Comparison of ENCODE assay signal across 8 mouse cellular contexts in genomic region chr14:120397871-120398647, GRCm38 (mm10).
A peak's percentile ranks its signal among the peaks of the same experiment; 100 is the strongest.
DNase-seq lines count a peak whose midpoint lies in the region; ATAC-seq lines count a peak whose summit lies in the region.

No protein-coding gene starts in this region.

- ATAC-seq in embryonic facial prominence, embryonic 12.5 days (ENCODE audit: insufficient number of reproducible peaks, insufficient read depth, low FRiP score, low TSS enrichment) = peak; percentile 75
- ATAC-seq in limb, embryonic 11.5 days (ENCODE audit: insufficient number of reproducible peaks, low FRiP score, low TSS enrichment, low read depth) = peak; percentile 76; the same call in 1 of the 2 replicates
- peak; percentile 86 for ATAC-seq in midbrain, embryonic 14.5 days (ENCODE audit: low FRiP score, low TSS enrichment)

- H3K4me2 ChIP-seq in embryonic facial prominence, embryonic 12.5 days (replicated peaks) = no peak overlapping the region
- no peak overlapping the region for H3K4me2 ChIP-seq in limb, embryonic 11.5 days (ENCODE audit: low read depth, severe bottlenecking)
- no peak overlapping the region for H3K4me2 ChIP-seq in midbrain, embryonic 14.5 days (ENCODE audit: low read length)

- H3K9me3 ChIP-seq in embryonic facial prominence, embryonic 12.5 days = no peaks in the 10 kb centered on the region
- H3K9me3 ChIP-seq in limb, embryonic 11.5 days (ENCODE audit: control insufficient read depth, low read length) = no peaks in the 10 kb centered on the region
- no peaks in the 10 kb centered on the region for H3K9me3 ChIP-seq in midbrain, embryonic 14.5 days (ENCODE audit: control insufficient read depth, low read length)

- H3K36me3 ChIP-seq in embryonic facial prominence, embryonic 12.5 days = peaks cover 41% of the 10 kb centered on the region
- H3K36me3 ChIP-seq in limb, embryonic 11.5 days (ENCODE audit: control insufficient read depth, insufficient read depth, low read length) = no peaks in the 10 kb centered on the region; the same call in 1 of the 2 replicates
- H3K36me3 ChIP-seq in midbrain, embryonic 14.5 days (ENCODE audit: control insufficient read depth, insufficient read depth, low read length) = 0 out of 2 replicates have a peak, but pooled peaks cover 3% of the 10 kb centered on the region

- H3K4me1 ChIP-seq in embryonic facial prominence, embryonic 12.5 days = no peaks in the 10 kb centered on the region
- H3K4me1 ChIP-seq in limb, embryonic 11.5 days (ENCODE audit: control insufficient read depth, insufficient read depth, low read length) = no peaks in the 10 kb centered on the region
- H3K4me1 ChIP-seq in midbrain, embryonic 14.5 days (ENCODE audit: control insufficient read depth, insufficient read depth, low read length) = no peaks in the 10 kb centered on the region

- 44% methylated on average over 10 of the region's 10 CpGs for whole genome bisulfite sequencing in embryonic facial prominence, embryonic 12.5 days
- WGBS in limb, embryonic 11.5 days = 56% methylated on average over 10 of the region's 10 CpGs
- 49% methylated on average over 10 of the region's 10 CpGs for WGBS in midbrain, embryonic 14.5 days

- H3K27me3 ChIP-seq in embryonic facial prominence, embryonic 12.5 days = no peaks in the 10 kb centered on the region
- no peaks in the 10 kb centered on the region for H3K27me3 ChIP-seq in limb, embryonic 11.5 days (ENCODE audit: control insufficient read depth, insufficient read depth, low read length)
- H3K27me3 ChIP-seq in midbrain, embryonic 14.5 days (ENCODE audit: control insufficient read depth, insufficient read depth, low read length) = no peaks in the 10 kb centered on the region

- H3K4me3 ChIP-seq in embryonic facial prominence, embryonic 12.5 days = no peak overlapping the region
- no peak overlapping the region for H3K4me3 ChIP-seq in limb, embryonic 11.5 days (ENCODE audit: low read depth, low read length)
- H3K4me3 ChIP-seq in midbrain, embryonic 14.5 days (replicated peaks; ENCODE audit: low read depth, low read length) = no peak overlapping the region

- no peak overlapping the region for H3K9ac ChIP-seq in embryonic facial prominence, embryonic 12.5 days
- H3K9ac ChIP-seq in limb, embryonic 11.5 days (ENCODE audit: low read length) = no peak overlapping the region
- no peak overlapping the region for H3K9ac ChIP-seq in midbrain, embryonic 14.5 days (replicated peaks; ENCODE audit: low read length)

- H3K27ac ChIP-seq in embryonic facial prominence, embryonic 12.5 days = no peak overlapping the region
- H3K27ac ChIP-seq in limb, embryonic 11.5 days (replicated peaks; ENCODE audit: low read depth, low read length) = no peak overlapping the region
- H3K27ac ChIP-seq in midbrain, embryonic 14.5 days (replicated peaks; ENCODE audit: low read depth, low read length) = no peak overlapping the region

- DNase-seq in 416B (ENCODE audit: low read depth) = peak; percentile 76
- peak; percentile 86 for DNase-seq in adrenal gland, postnatal 14 days
- peak; percentile 61 to 77 for DNase-seq in heart, adult 9 months (ENCODE audit: low spot score in 2 of 2)
- peak; percentile 71 to 84 for DNase-seq in kidney, adult 8-10 months
- peak; percentile 80 for DNase-seq in limb, embryonic 11.5 days (ENCODE audit: low spot score)
- peak; percentile 91 for DNase-seq in midbrain, embryonic 14.5 days
- peak; percentile 17 for DNase-seq in spleen, adult 12 weeks (ENCODE audit: low spot score)

Comparison
In these comparisons a context has a peak if more than half of its experiments do, and no peak if none do; other contexts are left out.
1. DNase-seq: peak in every context shown above with its lines; median percentile 91 in midbrain, embryonic 14.5 days; 86 in adrenal gland, postnatal 14 days; 80 in limb, embryonic 11.5 days; 78 in kidney, adult 8-10 months; 76 in 416B; 69 in heart, adult 9 months; 17 in spleen, adult 12 weeks.